Mouse (Mus musculus) neutrophil, adult 5-6 weeks (primary cell): ENCODE measurements at regions not wholly inside any gene's neighbourhood (a gene's known extent, or its start where the extent isn't known, plus 50 kb on each side); places are given as distances from the start of the nearest gene placed in this dataset.

Experiments
- ATAC-seq: fragments of 151-379, 151-347 bp; 2 replicates; pipeline ENCODE4 v1.8.0; 2017; ENCODE audit warnings: mild to moderate bottlenecking, moderate TSS enrichment; ENCODE audit not compliant: insufficient number of reproducible peaks, poor library complexity, low FRiP score, severe bottlenecking; ENCODE audit errors: extremely low read depth

- ATAC-seq: no peak
Measured at GRCm38 (mm10) chr2:128381684-128382205, 209.3 kb upstream of the Spdye4c start.

- ATAC-seq: no peak
Measured at GRCm38 (mm10) chr2:128382473-128382872, 208.5 kb upstream of the Spdye4c start.

GRCm38 (mm10) chr2:128384612-128385011 lies 206.4 kb upstream of the Spdye4c start:
- ATAC-seq: no peak

GRCm38 (mm10) chr2:128386846-128387621 lies 204.0 kb upstream of the Spdye4c start:
- ATAC-seq: no peak

GRCm38 (mm10) chr2:128387851-128388471 lies 203.0 kb upstream of the Spdye4c start:
- ATAC-seq: no peak

- ATAC-seq: no peak
Measured at GRCm38 (mm10) chr2:128388883-128389470, 202.0 kb upstream of the Spdye4c start.

- no peak for ATAC-seq
Measured at GRCm38 (mm10) chr2:128392344-128392743, 198.7 kb upstream of the Spdye4c start.

GRCm38 (mm10) chr2:128393401-128393800 lies 197.6 kb upstream of the Spdye4c start:
- ATAC-seq: no peak

GRCm38 (mm10) chr2:128393921-128394320 lies 197.1 kb upstream of the Spdye4c start:
- no peak for ATAC-seq

GRCm38 (mm10) chr2:128395308-128396007 lies 195.6 kb upstream of the Spdye4c start:
- no peak for ATAC-seq

- peak; percentile 95 for ATAC-seq
Measured at GRCm38 (mm10) chr2:128396008-128396346, 195.0 kb upstream of the Spdye4c start.

GRCm38 (mm10) chr2:128401359-128401758 lies 189.7 kb upstream of the Spdye4c start:
- ATAC-seq: no peak

- ATAC-seq: no peak
Measured at GRCm38 (mm10) chr2:128403143-128403935, 187.7 kb upstream of the Spdye4c start.

- no peak for ATAC-seq
Measured at GRCm38 (mm10) chr2:128404405-128404804, 186.6 kb upstream of the Spdye4c start.

GRCm38 (mm10) chr2:128407076-128407475 lies 183.9 kb upstream of the Spdye4c start:
- no peak for ATAC-seq

- 0 out of 2 replicates have a peak, but pooled peaks have one; percentile 22 for ATAC-seq
Measured at GRCm38 (mm10) chr2:128408718-128409117, 182.3 kb upstream of the Spdye4c start.

- ATAC-seq: peak; percentile 78
Measured at GRCm38 (mm10) chr2:128412352-128412751, 178.7 kb upstream of the Spdye4c start.

- peak; percentile 53 for ATAC-seq
Measured at GRCm38 (mm10) chr2:128412974-128413373, 178.0 kb upstream of the Spdye4c start.
